Comparison of ENCODE assay signal across 8 mouse cellular contexts in the genomic region with DNA sequence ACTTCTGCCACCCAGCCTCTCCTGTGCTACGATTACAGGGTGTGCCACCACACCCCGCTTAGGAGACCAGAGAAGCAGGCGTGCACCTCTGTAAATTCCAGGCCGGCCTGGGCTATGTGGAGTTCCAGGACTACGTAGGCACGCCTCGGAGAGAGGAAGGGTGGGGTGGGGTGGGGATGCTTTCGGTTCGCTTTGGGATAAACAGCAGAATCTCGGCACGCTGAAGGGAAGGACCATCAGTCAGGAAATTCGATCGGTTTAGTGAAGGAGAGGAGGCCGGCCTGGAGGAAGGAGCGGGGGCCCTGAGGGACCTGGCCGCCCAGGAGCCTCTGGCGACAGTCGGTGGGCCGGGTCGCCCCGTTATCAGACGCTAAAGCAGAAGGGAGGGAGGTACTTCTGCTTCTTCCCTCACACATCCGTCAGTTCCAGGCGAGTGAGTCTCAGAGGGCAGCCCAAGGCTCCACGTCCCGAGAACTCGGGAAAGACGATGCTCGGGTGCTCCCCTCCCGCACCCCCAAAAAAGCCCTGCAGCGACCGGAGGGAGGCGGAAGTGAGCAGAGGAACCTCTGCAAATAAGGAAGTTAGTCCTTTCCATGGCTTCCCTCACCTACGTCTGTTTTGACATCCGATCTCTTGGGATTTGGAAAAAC. TPM values are rescaled to one million over a fixed set of nuclear protein-coding genes. Genes with fewer than 3 reads are reported as not detected.
A peak's percentile ranks its signal among the peaks of the same experiment; 100 is the strongest.
DNase-seq lines count a peak whose midpoint lies in the region; ATAC-seq and TF ChIP-seq lines count a peak whose summit lies in the region.

No protein-coding gene starts in this region.

- peak overlapping the region; percentile 64 for H3K4me2 ChIP-seq in heart, embryonic 11.5 days
- peak overlapping the region; percentile 55 for H3K4me2 ChIP-seq in kidney, postnatal 0 days (ENCODE audit: low read length)

- peaks cover 5% of the 10 kb centered on the region; the same call in 1 of the 2 replicates for H3K4me1 ChIP-seq in bone marrow macrophage, adult 2 months (ENCODE audit: control insufficient read depth, insufficient read depth, low read length)
- H3K4me1 ChIP-seq in embryonic fibroblast, embryonic 13.5 days (ENCODE audit: control insufficient read depth, insufficient read depth, low read length), result no peaks in the 10 kb centered on the region
- 0 out of 2 replicates have a peak, but pooled peaks cover 2% of the 10 kb centered on the region for H3K4me1 ChIP-seq in heart, embryonic 11.5 days (ENCODE audit: control insufficient read depth, insufficient read depth, low read length)
- H3K4me1 ChIP-seq in kidney, postnatal 0 days (replicated peaks; ENCODE audit: insufficient read depth, low read length), result no peaks in the 10 kb centered on the region
- H3K4me1 ChIP-seq in liver, adult 2 months (ENCODE audit: control insufficient read depth, insufficient read depth, low read length), result no peaks in the 10 kb centered on the region

- TF ChIP-seq CTCF in bone marrow macrophage, adult 2 months (IDR thresholded peaks at IDR 0.05; ENCODE audit: low read depth, low read length), result peak; percentile 27; the same call in 1 of the 2 replicates
- no peak for TF ChIP-seq CTCF in embryonic fibroblast, embryonic 13.5 days (IDR thresholded peaks at IDR 0.05; ENCODE audit: borderline replicate concordance, insufficient read depth, low read length)
- peak; percentile 69 for TF ChIP-seq CTCF in kidney, postnatal 0 days (IDR thresholded peaks at IDR 0.05; ENCODE audit: low read depth)
- TF ChIP-seq CTCF in liver, adult 2 months (IDR thresholded peaks at IDR 0.05; ENCODE audit: low read depth, low read length), result peak; percentile 73

- peak; percentile 88 to 89 for DNase-seq in B cell, adult 2 months
- DNase-seq in kidney, postnatal 0 days (ENCODE audit: low spot score), result peak; percentile 96
- peak; percentile 77 for DNase-seq in liver, adult 2 months (ENCODE audit: extremely low read depth, low read depth, low spot score)
- peak; percentile 90 for DNase-seq in splenic B cell, adult 2 months (ENCODE audit: low read depth, low spot score)

- no peaks in the 10 kb centered on the region for H3K27me3 ChIP-seq in heart, embryonic 11.5 days (ENCODE audit: control insufficient read depth, insufficient read depth, low read length)
- H3K27me3 ChIP-seq in kidney, postnatal 0 days (ENCODE audit: insufficient read depth, low read length), result no peaks in the 10 kb centered on the region
- H3K27me3 ChIP-seq in liver, adult 2 months (ENCODE audit: control insufficient read depth, insufficient read depth, low read length), result no peaks in the 10 kb centered on the region
- H3K27me3 ChIP-seq in splenic B cell, adult 2 months (ENCODE audit: control insufficient read depth, insufficient read depth, low read length, poor library complexity, severe bottlenecking), result no peaks in the 10 kb centered on the region

- ATAC-seq in heart, embryonic 11.5 days (replicated peaks; ENCODE audit: insufficient number of reproducible peaks, low FRiP score, low TSS enrichment), result peak; percentile 79; the same call in 1 of the 2 replicates
- ATAC-seq in kidney, postnatal 0 days (replicated peaks; ENCODE audit: low FRiP score, low read depth), result peak; percentile 84
- ATAC-seq in monocyte, adult 5-6 weeks (replicated peaks; ENCODE audit: insufficient number of reproducible peaks, low FRiP score, low TSS enrichment, poor library complexity, severe bottlenecking), result peak; percentile 76

- peaks cover 7% of the 10 kb centered on the region; the same call in 1 of the 2 replicates for H3K36me3 ChIP-seq in heart, embryonic 11.5 days (ENCODE audit: control insufficient read depth, insufficient read depth, low read length)
- no peaks in the 10 kb centered on the region for H3K36me3 ChIP-seq in kidney, postnatal 0 days (ENCODE audit: insufficient read depth, low read length)
- peaks cover 7% of the 10 kb centered on the region for H3K36me3 ChIP-seq in liver, adult 2 months (ENCODE audit: control insufficient read depth, insufficient read depth, low read length)
- no peaks in the 10 kb centered on the region for H3K36me3 ChIP-seq in splenic B cell, adult 2 months (ENCODE audit: control insufficient read depth, insufficient read depth, low read length, poor library complexity, severe bottlenecking)

- peak overlapping the region; percentile 84 for H3K9ac ChIP-seq in heart, embryonic 11.5 days (ENCODE audit: low read depth, low read length)
- H3K9ac ChIP-seq in kidney, postnatal 0 days (ENCODE audit: low read depth, low read length), result peak overlapping the region; percentile 68
- peak overlapping the region; percentile 75 for H3K9ac ChIP-seq in liver, adult 2 months (ENCODE audit: low read depth, low read length)

- peak overlapping the region; percentile 90 for H3K27ac ChIP-seq in bone marrow macrophage, adult 2 months (ENCODE audit: insufficient read depth, low read depth, low read length)
- H3K27ac ChIP-seq in embryonic fibroblast, embryonic 13.5 days (ENCODE audit: insufficient read depth, low read length), result peak overlapping the region; percentile 94
- H3K27ac ChIP-seq in heart, embryonic 11.5 days (ENCODE audit: low read depth, low read length), result peak overlapping the region; percentile 92
- peak overlapping the region; percentile 96 for H3K27ac ChIP-seq in kidney, postnatal 0 days
- peak overlapping the region; percentile 72 for H3K27ac ChIP-seq in liver, adult 2 months (replicated peaks; ENCODE audit: insufficient read depth, low read depth, low read length)

- no peak for TF ChIP-seq POLR2A in bone marrow macrophage, adult 2 months (IDR thresholded peaks at IDR 0.05; ENCODE audit: borderline replicate concordance, low read depth, low read length)
- peak; percentile 65 for TF ChIP-seq POLR2A in embryonic fibroblast, embryonic 13.5 days (IDR thresholded peaks at IDR 0.05; ENCODE audit: low read depth, low read length)
- TF ChIP-seq POLR2A in liver, adult 2 months (IDR thresholded peaks at IDR 0.05; ENCODE audit: extremely low read depth, insufficient read depth, low read length), result no peak

- H3K4me3 ChIP-seq in bone marrow macrophage, adult 2 months (ENCODE audit: insufficient read depth, low read length), result peak overlapping the region; percentile 80
- peak overlapping the region; percentile 63 for H3K4me3 ChIP-seq in embryonic fibroblast, embryonic 13.5 days (ENCODE audit: insufficient read depth, low read length)
- peak overlapping the region; percentile 63 for H3K4me3 ChIP-seq in heart, embryonic 11.5 days (ENCODE audit: low read depth, low read length)
- H3K4me3 ChIP-seq in kidney, postnatal 0 days (replicated peaks; ENCODE audit: low read depth, low read length), result peak overlapping the region; percentile 61
- peak overlapping the region; percentile 90 for H3K4me3 ChIP-seq in liver, adult 2 months (ENCODE audit: insufficient read depth, low read depth, low read length)

- WGBS in heart, embryonic 11.5 days (ENCODE audit: insufficient replicate concordance), result under 1% methylated on average over 35 of the region's 35 CpGs
- WGBS in kidney, postnatal 0 days, result under 1% methylated on average over 35 of the region's 35 CpGs
- WGBS in liver, adult 2 months, result under 1% methylated on average over 35 of the region's 35 CpGs

- H3K9me3 ChIP-seq in heart, embryonic 11.5 days (replicated peaks; ENCODE audit: control insufficient read depth, low read length), result no peaks in the 10 kb centered on the region
- no peaks in the 10 kb centered on the region for H3K9me3 ChIP-seq in kidney, postnatal 0 days (replicated peaks; ENCODE audit: low read length)

- no peaks in the 10 kb centered on the region for H3K79me2 ChIP-seq in liver, adult 2 months (ENCODE audit: control insufficient read depth, insufficient read depth, low read length)

RNA-seq across cellular contexts. Expression of a gene that starts 6.2 kb away (rescaled TPM):
- 153 and 169 TPM in 2 replicates for polyA plus RNA-seq in bone marrow macrophage, adult 2 months (2012; ENCODE audit: insufficient read depth, insufficient read length, missing spikeins)
- 417 and 446 TPM in 2 replicates for polyA plus RNA-seq in embryonic fibroblast, embryonic 13.5 days (2011; ENCODE audit: insufficient read length, low read depth, missing spikeins)
- 464 and 474 TPM in 2 replicates for polyA plus RNA-seq in heart, embryonic 11.5 days (2014; fragmentation: Nextera tagmentation; extraction: Ambion mirVana)
- polyA plus RNA-seq in kidney, postnatal 0 days (2015; fragmentation: Nextera tagmentation; extraction: Ambion mirVana), result 606 and 634 TPM in 2 replicates
- 204 and 240 TPM in 2 replicates for total RNA-seq in liver, adult 2 months (2014; rRNA removed)
- 27.7 and 28.9 TPM in 2 replicates for polyA plus RNA-seq in liver, adult 2 months (2012; rRNA removed)
- 262 to 390 TPM (median 305 TPM) in 3 replicates for total RNA-seq in monocyte, adult 5-6 weeks (2017)

RNA-seq across cellular contexts. Expression of a gene that starts 30.6 kb away (rescaled TPM):
- 95.7 and 114 TPM in 2 replicates for polyA plus RNA-seq in bone marrow macrophage, adult 2 months (2012; ENCODE audit: insufficient read depth, insufficient read length, missing spikeins)
- 230 and 238 TPM in 2 replicates for polyA plus RNA-seq in embryonic fibroblast, embryonic 13.5 days (2011; ENCODE audit: insufficient read length, low read depth, missing spikeins)
- polyA plus RNA-seq in heart, embryonic 11.5 days (2014; fragmentation: Nextera tagmentation; extraction: Ambion mirVana), result 201 and 216 TPM in 2 replicates
- 269 and 280 TPM in 2 replicates for polyA plus RNA-seq in kidney, postnatal 0 days (2015; fragmentation: Nextera tagmentation; extraction: Ambion mirVana)
- 26.8 and 31.0 TPM in 2 replicates for total RNA-seq in liver, adult 2 months (2014; rRNA removed)
- polyA plus RNA-seq in liver, adult 2 months (2012; rRNA removed), result 17.3 and 19.2 TPM in 2 replicates
- total RNA-seq in monocyte, adult 5-6 weeks (2017), result 46.0 to 74.1 TPM (median 73.9 TPM) in 3 replicates

RNA-seq across cellular contexts. Expression of a gene that starts 47.5 kb away (rescaled TPM):
- polyA plus RNA-seq in bone marrow macrophage, adult 2 months (2012; ENCODE audit: insufficient read depth, insufficient read length, missing spikeins), result 68.0 and 78.1 TPM in 2 replicates
- polyA plus RNA-seq in embryonic fibroblast, embryonic 13.5 days (2011; ENCODE audit: insufficient read length, low read depth, missing spikeins), result 14.0 and 17.7 TPM in 2 replicates
- 27.1 and 28.8 TPM in 2 replicates for polyA plus RNA-seq in heart, embryonic 11.5 days (2014; fragmentation: Nextera tagmentation; extraction: Ambion mirVana)
- polyA plus RNA-seq in kidney, postnatal 0 days (2015; fragmentation: Nextera tagmentation; extraction: Ambion mirVana), result 32.4 and 32.6 TPM in 2 replicates
- 6.6 and 6.8 TPM in 2 replicates for total RNA-seq in liver, adult 2 months (2014; rRNA removed)
- polyA plus RNA-seq in liver, adult 2 months (2012; rRNA removed), result 1.3 TPM in 2 replicates
- 91.2 to 156 TPM (median 106 TPM) in 3 replicates for total RNA-seq in monocyte, adult 5-6 weeks (2017)

Comparison
In these comparisons a context has a peak if more than half of its experiments do, and no peak if none do; other contexts are left out.
1. Peak in every context shown above with its lines: DNase-seq, ATAC-seq, H3K4me3 ChIP-seq and H3K27ac ChIP-seq.